Mouse (Mus musculus) spleen, postnatal 36 days (tissue): ENCODE data around the gene Sncb.

Source experiments
- DNase-seq, 2 experiments: peaks; one replicate each; pipeline ENCODE4 v3.0.0; 2022; ENCODE audit warnings: low spot score in 2 of 2, mixed read lengths in 1 of 2

The Sncb gene

GRCm38 (mm10) chr13:54783235-54783634 lies 16.8 kb upstream of the Sncb start:
- DNase-seq: no peak

- no peak for DNase-seq
These were observed 14.7 kb upstream of the Sncb start for GRCm38 (mm10) chr13:54781086-54781485.

GRCm38 (mm10) chr13:54780592-54780991 lies 14.2 kb upstream of the Sncb start:
- no peak for DNase-seq

- DNase-seq: no peak
These were observed 617 bp upstream of the Sncb start for GRCm38 (mm10) chr13:54767012-54767411.

- DNase-seq: no peak
These were observed 859 bp downstream of the Sncb start for GRCm38 (mm10) chr13:54765281-54766191.

GRCm38 (mm10) chr13:54760906-54761305 lies 5.5 kb downstream of the Sncb start:
- no peak for DNase-seq

GRCm38 (mm10) chr13:54760164-54760795 lies 6.1 kb downstream of the Sncb start:
- DNase-seq: no peak

- no peak for DNase-seq
These were observed 6.9 kb downstream of the Sncb start for GRCm38 (mm10) chr13:54759496-54759895.

- no peak for DNase-seq
These were observed 7.5 kb downstream of the Sncb start for GRCm38 (mm10) chr13:54758756-54759470.

- DNase-seq: peak; percentile 19 to 22
These were observed 8.2 kb downstream of the Sncb start for GRCm38 (mm10) chr13:54758045-54758755.

- no peak for DNase-seq
These were observed 9.1 kb downstream of the Sncb start for GRCm38 (mm10) chr13:54757093-54757830.

- DNase-seq: no peak
These were observed 10.2 kb downstream of the Sncb start for GRCm38 (mm10) chr13:54756156-54756712.

- no peak for DNase-seq
These were observed 11.1 kb downstream of the Sncb start for GRCm38 (mm10) chr13:54755201-54755830.

- DNase-seq: no peak
These were observed 12.0 kb downstream of the Sncb start for GRCm38 (mm10) chr13:54754169-54755080.

GRCm38 (mm10) chr13:54753733-54754132 lies 12.7 kb downstream of the Sncb start:
- no peak for DNase-seq

GRCm38 (mm10) chr13:54752656-54753055 lies 13.7 kb downstream of the Sncb start:
- no peak for DNase-seq

GRCm38 (mm10) chr13:54750699-54751098 lies 15.7 kb downstream of the Sncb start:
- DNase-seq: no peak

GRCm38 (mm10) chr13:54749864-54750411 lies 16.5 kb downstream of the Sncb start, which contains the start of gene Gprin1:
TSS of gene Gprin1 (minus strand) at chr13:54749874.
- DNase-seq: no peak
